Mouse (Mus musculus) adrenal gland, postnatal 14 days (tissue): ENCODE measurements around the gene Ncoa3. TPM values are rescaled to one million over a fixed set of nuclear protein-coding genes. Genes with fewer than 3 reads are reported as not detected.

Experiments used
- DNase-seq: peaks from one replicate; pipeline ENCODE4 v3.0.0; 2021; ENCODE audit warnings: mixed read lengths
- total RNA-seq: library from RNA; stranded (reverse); gene quantifications from 2 replicates; pipeline ENCODE4 v1.2.3, GENCODE M21; 2021

Ncoa3 gene
- total RNA-seq, 1 experiment from 2014 or later = 31.3 TPM

DNA sequence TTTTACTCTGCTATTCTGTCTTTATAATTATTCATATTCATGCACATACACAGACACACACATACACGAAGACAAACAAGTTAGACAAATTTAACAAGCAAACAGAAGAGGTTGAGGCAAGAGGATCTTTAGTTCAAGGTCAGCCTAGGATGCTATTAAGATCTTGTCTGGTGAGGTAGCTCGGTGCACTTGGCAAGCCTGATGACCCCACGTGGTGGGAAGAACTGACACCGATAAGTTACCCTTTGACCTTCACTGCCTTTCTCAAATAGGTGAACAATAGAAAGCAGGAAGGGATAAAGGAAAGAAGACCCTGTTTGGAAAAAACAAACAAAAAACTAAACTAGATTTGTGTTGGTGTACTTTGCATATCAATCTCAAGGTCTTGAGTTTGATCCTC lies 10.0 kb downstream of the Ncoa3 start:
- DNase-seq = no peak

DNA sequence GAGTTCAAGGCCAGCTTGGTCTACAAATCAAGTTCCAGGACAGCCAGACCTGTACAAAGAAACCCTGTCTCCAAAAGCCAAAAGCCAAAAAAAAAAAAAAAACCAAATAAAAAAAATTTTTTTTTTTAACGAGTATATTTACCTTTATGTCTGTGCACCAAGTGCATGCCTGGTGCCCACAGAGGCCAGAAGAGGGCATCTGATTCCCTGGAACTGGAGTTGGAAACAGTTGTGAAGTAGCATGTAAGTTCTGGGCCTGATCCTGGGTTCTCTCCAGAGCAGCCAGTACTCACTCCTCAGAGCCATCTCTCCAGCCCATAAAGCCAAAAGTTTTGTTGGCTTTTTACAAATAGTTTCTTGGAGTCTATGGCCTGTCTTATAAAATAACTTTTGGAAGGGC lies 10.6 kb downstream of the Ncoa3 start:
- DNase-seq = peak; percentile 38

DNA sequence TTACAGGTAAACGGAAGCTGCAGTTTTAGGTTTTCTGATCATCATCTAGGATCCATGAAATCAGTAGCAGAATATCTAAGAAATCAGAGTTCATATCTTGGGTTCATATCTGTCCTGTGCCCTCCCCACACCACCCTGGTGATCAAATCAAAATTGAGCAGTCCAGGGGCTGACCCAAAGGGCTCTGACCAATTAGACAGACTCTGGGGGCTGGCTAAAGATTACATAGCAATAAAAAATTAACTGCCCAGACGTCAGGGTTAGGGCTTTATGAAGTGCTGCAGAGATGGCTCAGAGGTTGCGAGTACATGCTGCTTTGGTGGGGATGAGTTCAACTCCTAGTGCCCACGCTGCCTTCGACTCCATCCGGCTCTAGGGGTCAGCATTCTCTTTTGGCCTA lies 14.6 kb downstream of the Ncoa3 start:
- DNase-seq = no peak

GRCm38 (mm10) chr2:166008558-166009392 lies 16.3 kb downstream of the Ncoa3 start:
- no peak for DNase-seq

- DNase-seq = no peak
These were observed 17.0 kb downstream of the Ncoa3 start for GRCm38 (mm10) chr2:166009393-166009947.

DNA sequence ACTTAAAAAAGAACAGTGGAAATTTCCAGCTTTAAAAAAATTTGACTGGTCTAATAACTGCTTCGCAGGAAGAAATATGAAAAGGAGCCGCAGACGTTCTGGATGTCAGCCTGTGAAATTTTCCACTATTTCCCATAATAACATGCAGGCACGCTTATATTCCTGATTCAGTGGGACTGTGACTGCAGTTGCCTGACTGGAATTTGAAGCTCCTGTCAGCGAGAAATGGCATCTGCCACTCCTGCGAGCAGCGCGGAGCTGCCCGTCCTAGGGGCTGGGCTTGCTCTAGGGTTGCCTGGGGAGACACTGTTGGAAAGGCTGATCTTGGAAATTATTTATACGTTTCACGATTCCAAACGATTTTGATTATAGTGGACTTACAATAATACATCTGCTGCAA lies 17.9 kb downstream of the Ncoa3 start:
- DNase-seq = no peak

- DNase-seq = no peak
These were observed 19.0 kb downstream of the Ncoa3 start for GRCm38 (mm10) chr2:166011422-166011821.

DNA sequence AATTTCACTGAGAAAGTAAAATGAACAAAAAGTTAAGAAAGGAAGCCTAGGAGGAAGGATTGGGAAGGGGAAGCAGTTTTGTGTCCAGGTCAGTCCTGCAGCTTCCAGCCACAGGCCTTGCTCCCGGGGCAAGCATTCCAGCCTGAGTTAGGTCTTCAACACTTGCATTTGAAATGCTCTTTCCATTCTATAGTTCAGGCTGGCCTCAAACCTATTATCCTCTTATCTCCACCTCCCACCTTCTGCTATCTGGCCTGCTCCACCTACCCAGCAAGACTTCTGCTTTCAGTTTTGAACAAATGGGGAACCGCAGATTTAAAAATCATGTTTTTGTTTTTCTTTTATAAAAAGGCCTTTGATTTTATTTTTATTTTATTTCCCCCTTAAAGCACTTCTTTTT lies 19.7 kb downstream of the Ncoa3 start:
- DNase-seq = no peak

DNA sequence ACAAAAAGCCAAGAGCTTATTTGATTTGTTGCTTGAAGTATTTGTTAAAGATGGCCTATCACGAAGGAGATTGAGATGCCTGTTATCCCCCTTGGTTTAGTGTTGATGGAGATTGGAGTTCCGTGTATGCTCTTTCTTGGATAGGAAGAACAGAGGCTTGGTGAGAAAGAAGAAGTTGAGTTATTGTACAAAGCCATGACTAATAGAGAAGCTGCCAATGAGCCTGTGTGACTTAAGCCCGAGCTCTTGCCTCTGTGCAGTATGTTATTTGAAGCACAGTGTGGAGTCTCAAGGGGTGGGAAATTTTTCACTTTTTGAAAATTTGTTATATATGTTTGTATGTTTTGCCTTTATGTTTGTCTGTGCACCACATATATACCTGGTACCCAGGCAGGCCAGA lies 26.3 kb downstream of the Ncoa3 start:
- DNase-seq = no peak

- DNase-seq = no peak
These were observed 27.6 kb downstream of the Ncoa3 start for GRCm38 (mm10) chr2:166020026-166020425.

DNA sequence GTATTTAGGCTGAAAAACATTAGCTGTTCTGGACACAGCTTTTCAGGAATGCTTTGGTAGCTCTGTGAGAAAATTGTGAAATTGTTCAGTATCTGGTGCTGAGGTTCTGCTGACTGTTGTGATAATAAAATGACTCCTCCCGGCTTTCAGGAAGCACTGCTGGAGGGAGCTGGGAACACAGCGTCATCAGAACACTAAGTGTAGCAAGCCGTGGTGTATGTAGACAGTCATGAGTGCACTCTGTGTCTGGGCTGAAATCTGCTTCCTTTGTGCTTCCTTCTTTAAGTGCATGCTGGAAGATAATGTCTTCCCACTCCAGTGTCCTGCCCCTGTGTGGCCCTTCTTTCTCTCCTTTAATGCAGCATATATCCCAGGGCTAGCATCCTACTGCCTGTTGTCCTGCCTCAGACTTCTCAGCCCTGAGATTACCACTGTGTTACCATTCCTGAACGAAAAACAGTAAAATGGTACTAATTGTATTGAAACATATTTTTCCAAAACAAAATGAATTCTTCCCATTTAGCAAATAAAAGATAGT lies 28.7 kb downstream of the Ncoa3 start:
- peak; percentile 29 for DNase-seq

GRCm38 (mm10) chr2:166021642-166022041 lies 29.2 kb downstream of the Ncoa3 start:
- DNase-seq = peak; percentile 57

- DNase-seq = no peak
These were observed 29.9 kb downstream of the Ncoa3 start for GRCm38 (mm10) chr2:166022327-166022726.

- DNase-seq = no peak
These were observed 31.6 kb downstream of the Ncoa3 start for GRCm38 (mm10) chr2:166024079-166024478.

DNA sequence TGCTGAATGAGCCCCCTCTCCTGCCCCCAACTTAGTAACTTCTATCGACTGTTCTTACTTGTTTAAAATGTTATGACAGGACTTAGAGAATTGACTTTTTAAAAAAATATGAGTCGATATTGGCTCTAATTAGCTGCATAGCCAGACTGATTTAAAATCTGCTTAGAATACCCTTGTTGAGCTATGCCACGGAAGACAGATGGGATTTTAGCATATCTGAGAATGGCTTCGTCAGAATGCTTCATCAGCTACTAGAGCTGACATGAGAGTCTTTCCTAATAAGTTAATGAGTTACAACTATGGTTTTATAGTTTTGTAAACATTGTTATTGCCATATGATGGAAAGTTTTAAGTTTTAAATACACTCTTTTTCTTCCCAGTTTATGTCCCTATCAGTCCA lies 32.2 kb downstream of the Ncoa3 start:
- no peak for DNase-seq

GRCm38 (mm10) chr2:166025943-166026342 lies 33.5 kb downstream of the Ncoa3 start:
- DNase-seq = no peak

DNA sequence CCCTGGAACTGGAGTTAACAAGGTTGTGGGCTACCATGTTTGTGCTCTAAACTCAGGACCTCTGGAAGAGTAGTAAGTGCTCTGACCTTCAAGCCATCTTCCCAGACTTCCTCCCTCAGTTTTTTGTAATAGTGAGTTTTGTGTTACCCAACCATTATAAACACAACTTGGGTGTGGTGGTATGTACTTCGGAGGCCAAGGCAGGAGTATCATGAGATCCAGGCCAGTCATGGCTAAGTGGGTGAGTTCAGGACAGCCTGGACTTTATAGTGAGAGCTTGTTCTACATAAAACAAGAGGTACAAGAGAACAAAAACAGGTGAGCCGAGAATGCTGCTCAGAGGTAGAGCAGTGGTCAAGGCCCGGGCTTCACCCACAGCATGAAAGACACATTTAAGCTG lies 35.4 kb downstream of the Ncoa3 start:
- no peak for DNase-seq

DNA sequence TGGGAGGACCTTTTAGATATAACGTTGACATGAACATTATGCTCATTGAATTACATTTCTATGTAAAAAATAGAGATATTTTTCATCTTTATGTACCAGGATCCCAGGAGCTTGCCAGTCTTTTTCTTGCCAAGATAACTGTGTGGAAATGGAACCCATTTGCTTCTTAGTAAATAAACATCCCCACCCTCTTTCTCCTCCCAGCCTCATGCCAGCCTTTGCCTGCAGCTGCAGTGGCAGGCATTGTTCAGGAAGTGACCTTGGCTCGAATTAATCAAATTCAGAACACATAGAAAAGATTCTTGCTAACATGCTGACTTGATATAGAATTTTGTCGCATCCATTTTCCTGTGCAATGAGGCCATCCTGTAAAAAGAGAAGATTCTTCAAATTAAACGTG lies 36.8 kb downstream of the Ncoa3 start:
- DNase-seq = no peak

GRCm38 (mm10) chr2:166030256-166030995 lies 38.0 kb downstream of the Ncoa3 start:
- DNase-seq = peak; percentile 43

DNA sequence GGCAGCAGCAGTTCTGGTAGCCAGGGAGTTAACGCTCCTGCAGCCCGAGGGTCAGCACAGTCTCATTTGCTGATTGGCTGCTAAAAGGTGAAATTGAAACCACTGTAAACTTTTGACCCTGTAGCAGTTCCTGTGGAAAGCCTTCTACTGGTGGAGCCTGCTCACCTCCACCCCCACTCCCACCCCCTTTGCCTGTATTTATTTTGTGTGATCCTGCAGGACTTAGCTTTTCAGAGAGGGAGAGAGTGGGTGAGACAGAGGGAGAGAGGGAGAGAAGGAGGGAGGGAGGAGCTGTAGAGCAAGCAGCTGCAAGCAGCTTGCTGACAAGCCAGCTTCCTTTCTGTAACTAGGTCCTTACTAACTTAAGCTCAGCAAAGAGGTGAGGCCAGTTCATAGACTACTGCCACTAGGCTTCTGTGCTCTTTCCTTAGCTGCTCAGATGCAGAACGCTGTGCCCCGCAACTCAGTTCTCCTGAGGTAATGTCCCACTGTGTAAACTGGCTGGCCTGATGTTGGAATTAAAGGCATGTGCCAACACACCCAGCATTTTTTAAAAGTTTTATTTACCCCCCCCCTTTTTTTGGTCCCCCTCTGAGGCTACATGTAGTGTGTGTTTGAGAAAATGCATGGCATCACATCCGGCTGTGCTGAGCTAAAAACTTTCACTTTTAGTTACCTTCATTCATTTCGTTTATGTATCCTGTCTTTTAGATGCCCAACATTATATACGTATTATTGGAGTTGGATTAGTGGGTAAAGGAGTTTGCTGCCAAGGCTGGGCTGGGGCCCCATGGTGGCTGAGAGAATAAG lies 38.9 kb downstream of the Ncoa3 start:
- DNase-seq = peak; percentile 77

DNA sequence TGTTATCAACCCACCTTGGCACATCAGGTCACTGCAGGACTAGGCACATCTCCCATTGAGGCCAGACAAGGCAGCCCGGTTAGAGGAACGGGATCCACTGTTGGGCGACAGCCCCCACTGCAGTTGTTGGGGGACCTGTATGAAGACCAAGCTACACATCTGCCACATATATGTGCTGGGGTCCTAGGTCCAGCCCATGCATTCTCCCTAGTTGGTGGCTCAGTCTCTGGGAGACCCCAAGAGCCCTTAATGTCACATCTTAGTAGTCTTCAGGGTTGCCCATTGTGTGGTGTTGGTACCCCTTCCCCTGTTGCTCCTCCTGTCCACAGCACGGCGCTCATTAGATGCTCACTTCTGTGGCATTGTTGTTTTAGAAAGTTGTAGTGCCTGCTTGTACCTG lies 40.2 kb downstream of the Ncoa3 start:
- DNase-seq = no peak

GRCm38 (mm10) chr2:166034967-166035490 lies 42.6 kb downstream of the Ncoa3 start:
- DNase-seq = no peak
